Mouse (Mus musculus) kidney, adult 2 months (tissue): Measurements from ENCODE around the gene Myrfl.

Source experiments
- CTCF ChIP-seq: fragments of 200-500 bp; conservative IDR thresholded peaks from 2 replicates; pipeline ENCODE4 v1.5.1; 2011; ENCODE audit warnings: low read depth, mild to moderate bottlenecking, control low read depth, low read length, moderate library complexity, mixed read lengths; ENCODE audit not compliant: insufficient read depth, insufficient read length
- POLR2A ChIP-seq: fragments of 200-500 bp; IDR thresholded peaks from one replicate; pipeline ENCODE4 v1.6.1; 2011; ENCODE audit warnings: low read depth, low read length, control low read depth

- TF ChIP-seq CTCF (no peak), POLR2A (no peak)
Measured at GRCm38 (mm10) chr10:116815311-116816060, 81.2 kb downstream of the Myrfl start.
